Mouse (Mus musculus) naive thymus-derived CD4-positive, alpha-beta T cell, adult 2 months (primary cell): ENCODE measurements around the gene Ccdc22.

ENCODE experiments used
- DNase-seq: peaks from one replicate; pipeline ENCODE4 v3.0.0-alpha.2; 2011; ENCODE audit warnings: low read depth

The Ccdc22 gene

DNA sequence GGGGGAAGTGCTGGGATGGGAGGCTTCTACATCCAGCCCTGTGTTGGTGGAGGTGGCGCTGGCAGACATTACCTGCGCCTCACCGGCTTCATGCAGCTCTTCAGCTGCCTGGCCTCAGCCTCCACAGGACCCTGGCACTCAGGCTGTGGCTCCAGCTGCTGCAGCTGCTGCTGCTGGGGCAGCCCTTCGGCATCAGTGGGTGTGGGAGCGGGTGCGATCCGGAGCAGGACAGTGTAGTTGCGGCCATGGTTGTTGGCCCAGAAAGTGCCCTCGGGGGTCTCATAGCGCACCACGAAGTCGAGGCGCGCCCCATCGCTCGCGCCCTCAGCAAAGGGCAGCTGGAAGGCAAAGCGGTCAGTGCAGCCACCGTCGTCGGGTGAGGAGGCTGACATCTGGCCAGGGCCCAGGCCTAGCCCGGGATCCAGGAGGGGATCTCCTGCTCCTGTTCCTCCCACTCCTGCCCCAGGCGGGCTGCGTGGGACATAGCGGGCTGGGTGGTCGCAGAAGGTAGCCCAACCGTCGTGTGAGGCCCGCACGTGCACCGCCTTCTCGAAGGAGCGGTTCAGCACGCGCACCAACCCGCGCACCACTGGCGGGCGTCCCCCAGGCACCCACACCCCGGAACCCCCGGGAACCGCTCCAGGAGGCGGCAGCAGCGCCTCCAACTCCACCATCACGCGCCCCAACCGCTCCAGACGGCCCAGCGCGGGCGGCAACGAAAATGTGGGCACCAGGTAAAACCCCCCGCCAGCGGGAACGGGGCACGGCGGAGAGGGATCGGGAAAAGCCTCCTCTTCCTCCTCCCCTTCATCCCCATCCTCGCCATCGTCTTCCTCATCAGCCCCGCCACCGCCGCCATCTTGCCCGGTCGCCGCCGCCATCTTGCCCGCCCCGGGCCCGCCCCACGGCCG lies 31.9 kb downstream of the Ccdc22 start, which contains the start of gene Foxp3:
Gene Foxp3, plus strand, starts transcription at position 469 of the 911 bp plus-strand sequence.
- no peak for DNase-seq

DNA sequence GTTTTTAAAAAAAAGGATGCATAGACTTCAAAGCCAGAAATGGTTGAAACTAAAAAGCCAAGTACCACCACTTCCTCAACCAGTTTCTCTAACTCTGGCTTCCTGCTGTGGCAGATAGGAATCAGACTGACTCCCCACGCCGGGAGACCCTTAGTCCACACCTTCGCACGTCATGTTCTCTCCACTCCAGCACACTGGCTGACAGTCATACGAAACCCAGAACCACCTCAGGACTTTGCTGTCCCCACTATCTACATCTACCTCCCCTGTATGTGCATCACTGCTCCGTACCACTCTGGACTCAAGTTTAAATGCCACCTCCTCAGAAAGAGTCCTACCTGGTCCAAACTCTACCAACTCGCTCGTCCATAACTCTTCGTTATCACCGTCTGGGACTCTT lies 32.9 kb downstream of the Ccdc22 start:
- peak; percentile 69 for DNase-seq

DNA sequence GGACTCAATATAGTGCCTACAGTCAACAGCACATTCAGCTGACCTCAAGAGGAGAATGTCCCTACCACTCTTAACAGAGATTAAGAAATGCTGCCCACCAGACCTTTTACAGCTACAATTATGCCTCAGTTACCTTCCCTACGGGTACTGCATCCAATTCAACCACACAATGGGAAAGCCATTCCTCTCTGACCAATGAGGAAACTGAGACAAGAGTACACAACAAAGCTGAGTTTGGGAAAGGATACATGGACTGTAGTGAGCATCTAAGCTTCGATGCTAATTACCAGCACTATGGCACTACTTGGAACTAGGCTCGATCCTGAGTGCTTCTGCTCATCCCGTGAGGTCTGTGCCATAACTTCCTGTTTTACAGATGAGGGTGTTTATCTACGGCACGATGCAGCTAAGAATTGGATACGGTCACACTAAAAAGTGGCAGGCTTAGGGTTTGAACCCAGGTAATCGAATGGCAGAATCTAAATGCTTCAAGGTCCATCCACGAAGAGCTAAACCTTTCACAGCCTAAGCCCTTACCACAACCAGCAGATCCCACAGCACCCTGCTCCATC lies 33.7 kb downstream of the Ccdc22 start:
- peak; percentile 31 for DNase-seq

DNA sequence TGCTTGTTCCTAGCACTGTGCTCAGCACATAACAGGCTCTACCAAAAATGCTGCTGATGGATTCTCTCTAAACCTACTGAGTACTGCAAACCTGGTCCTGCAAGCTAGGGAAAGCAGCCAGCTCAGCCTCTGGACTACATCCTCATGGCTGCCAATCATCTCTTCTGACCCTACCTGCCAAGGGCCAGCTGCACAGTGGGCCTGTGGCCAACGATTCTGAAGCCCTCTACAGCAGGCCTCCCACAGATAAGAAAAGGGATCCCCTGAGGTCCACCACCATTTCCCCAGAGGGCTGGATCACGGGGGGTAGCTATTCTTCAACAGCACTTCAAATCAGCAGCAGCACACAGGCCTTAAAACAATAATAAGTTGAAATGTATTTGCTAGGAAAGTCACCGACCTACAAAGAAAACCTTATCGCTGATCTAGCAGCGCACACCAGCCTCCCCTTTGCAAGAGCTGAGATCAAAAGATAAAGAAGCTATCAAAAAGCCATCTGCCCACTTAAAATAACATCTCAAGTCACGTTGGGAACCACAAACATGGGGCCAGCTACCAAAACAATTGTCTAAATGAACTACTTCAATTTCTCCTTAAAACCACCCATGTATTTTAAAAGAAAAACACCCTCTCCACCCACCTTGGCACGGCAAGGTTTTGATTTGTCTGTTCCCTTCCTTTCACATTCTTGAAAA lies 34.7 kb downstream of the Ccdc22 start:
- DNase-seq = peak; percentile 71

DNA sequence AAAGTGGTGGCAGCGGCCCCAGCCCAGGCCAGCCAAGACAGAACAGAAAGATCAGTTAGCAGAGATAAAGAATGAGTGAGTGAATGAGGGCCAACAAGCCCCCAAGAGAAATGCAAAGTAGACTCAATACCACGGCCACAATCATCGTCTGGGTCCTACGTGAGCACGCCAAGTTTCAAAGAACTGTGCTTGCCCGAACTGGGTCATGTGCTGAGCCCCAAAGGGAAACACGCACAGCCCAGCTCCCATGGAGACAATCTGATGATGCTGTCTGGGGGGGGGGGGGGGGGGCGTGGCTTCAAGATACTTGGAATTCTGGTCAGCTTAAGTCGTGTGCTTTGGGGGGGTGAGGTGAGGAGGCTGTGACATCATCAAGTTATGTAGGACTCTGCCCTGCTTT lies 37.8 kb downstream of the Ccdc22 start:
- peak; percentile 60 for DNase-seq

DNA sequence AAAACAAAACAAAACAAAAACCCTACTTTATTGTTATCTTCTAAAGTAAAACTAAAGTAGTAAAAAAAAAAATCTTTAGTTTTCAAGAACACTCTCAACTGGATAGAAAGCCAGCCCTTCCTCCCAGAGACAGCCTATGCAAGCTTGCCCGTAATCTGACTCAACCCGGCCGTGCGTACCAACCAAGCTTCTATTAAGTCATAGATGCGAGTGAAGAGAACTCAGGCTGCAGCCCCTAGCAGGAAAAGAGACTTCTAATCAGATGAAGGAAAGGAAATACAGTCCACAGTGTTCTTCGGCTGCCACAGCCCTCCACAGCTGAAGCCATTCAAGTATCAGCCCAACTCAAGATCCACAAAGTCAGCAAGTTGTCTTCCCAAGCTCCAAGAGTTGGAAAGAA lies 39.0 kb downstream of the Ccdc22 start:
- DNase-seq = peak; percentile 65

DNA sequence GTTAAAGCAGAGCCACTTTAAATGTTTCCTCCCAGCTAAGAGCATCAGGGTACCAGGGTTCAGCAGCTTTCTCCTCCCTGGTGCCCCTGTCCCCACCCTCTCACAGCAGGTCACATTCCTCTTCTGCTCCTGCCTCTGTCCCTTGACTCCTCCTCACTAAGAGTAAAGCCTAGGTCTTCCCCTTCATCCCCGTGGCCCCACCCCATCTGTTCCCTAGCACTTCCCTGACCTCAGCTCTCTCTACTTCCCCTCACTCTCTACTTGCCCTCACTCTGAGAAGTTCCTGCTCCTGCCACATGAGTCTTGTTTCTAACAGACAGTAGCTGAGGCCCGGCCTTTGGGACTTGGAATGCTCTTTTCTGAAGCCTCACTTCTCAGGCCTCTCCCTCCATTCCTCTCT lies 42.2 kb downstream of the Ccdc22 start:
- no peak for DNase-seq

DNA sequence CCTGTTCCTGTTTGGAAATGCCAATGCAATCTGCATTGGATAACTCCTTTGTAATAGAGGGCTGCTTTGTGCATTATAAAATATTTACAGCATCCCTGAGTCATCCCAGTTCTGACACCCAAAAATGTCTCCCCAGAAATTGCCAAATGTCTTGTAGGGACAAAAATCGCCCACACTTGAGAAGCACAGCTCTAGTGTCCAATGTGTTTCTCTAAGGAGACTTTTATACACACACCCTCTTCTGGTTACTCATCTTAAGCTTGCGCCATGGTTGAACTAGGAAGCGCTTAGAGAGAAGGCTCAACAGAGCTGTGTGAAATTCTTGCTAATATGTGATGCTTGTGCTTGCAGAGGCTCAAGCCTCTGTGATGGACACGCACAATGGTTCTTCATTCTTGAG lies 51.8 kb downstream of the Ccdc22 start:
- DNase-seq = no peak
